Mouse (Mus musculus) layer of hippocampus, postnatal 14 days (tissue): ENCODE measurements around the gene Pax7. TPM values are rescaled to one million over a fixed set of nuclear protein-coding genes. Genes with fewer than 3 reads are reported as not detected.
A peak's percentile ranks its signal among the peaks of the same experiment; 100 is the strongest.

Source experiments
- DNase-seq, 2 experiments: peaks; one replicate each; pipeline ENCODE4 v3.0.0; 2021 to 2022; ENCODE audit warnings: low spot score in 2 of 2, mixed read lengths in 1 of 2
- long read RNA-seq, 2 experiments: library from polyadenylated mRNA; stranded (forward); transcript quantifications; one replicate each; pipeline ENCODE4 v2.0.0; 2021
- total RNA-seq, 2 experiments: library from RNA; stranded (reverse); gene quantifications; 2 replicates each; pipeline ENCODE4 v1.2.3; 2021

Pax7 gene
- under 1 TPM in 1 of 2 experiments, not detected in 1; 0.07 TPM for total RNA-seq
- long read RNA-seq, experiment 1 = 0 reads
- long read RNA-seq, experiment 2 = 0 reads

- DNase-seq = no peak
Measured at GRCm38 (mm10) chr4:139833036-139833634, at the start of gene Pax7. Gene Pax7 (minus strand): TSS chr4:139833528.

- DNase-seq = no peak
Measured at GRCm38 (mm10) chr4:139881796-139882195, 48.5 kb upstream of the Pax7 start.

GRCm38 (mm10) chr4:139879324-139879723 lies 46.0 kb upstream of the Pax7 start:
- no peak for DNase-seq

GRCm38 (mm10) chr4:139878443-139878842 lies 45.1 kb upstream of the Pax7 start:
- DNase-seq = peak; percentile 23 to 29

GRCm38 (mm10) chr4:139877269-139877668 lies 43.9 kb upstream of the Pax7 start:
- peak; percentile 73 to 79 for DNase-seq

- peak; percentile 50 to 66 for DNase-seq
Measured at GRCm38 (mm10) chr4:139872595-139872994, 39.3 kb upstream of the Pax7 start.

- no peak for DNase-seq
Measured at GRCm38 (mm10) chr4:139871699-139872098, 38.4 kb upstream of the Pax7 start.

- DNase-seq = no peak
Measured at GRCm38 (mm10) chr4:139863218-139863617, 29.9 kb upstream of the Pax7 start.

- DNase-seq = peak; percentile 84 to 85
Measured at GRCm38 (mm10) chr4:139858635-139859176, 25.4 kb upstream of the Pax7 start.

GRCm38 (mm10) chr4:139852219-139853035 lies 19.1 kb upstream of the Pax7 start:
- DNase-seq = no peak

- no peak for DNase-seq
Measured at GRCm38 (mm10) chr4:139851387-139851786, 18.1 kb upstream of the Pax7 start.

GRCm38 (mm10) chr4:139850547-139851170 lies 17.3 kb upstream of the Pax7 start:
- no peak for DNase-seq

- DNase-seq = no peak
Measured at GRCm38 (mm10) chr4:139843456-139843855, 10.1 kb upstream of the Pax7 start.

GRCm38 (mm10) chr4:139842919-139843318 lies 9.6 kb upstream of the Pax7 start:
- DNase-seq = no peak

- DNase-seq = no peak
Measured at GRCm38 (mm10) chr4:139840939-139841500, 7.7 kb upstream of the Pax7 start.

- no peak for DNase-seq
Measured at GRCm38 (mm10) chr4:139840442-139840841, 7.1 kb upstream of the Pax7 start.

GRCm38 (mm10) chr4:139836681-139837080 lies 3.4 kb upstream of the Pax7 start:
- no peak for DNase-seq

GRCm38 (mm10) chr4:139836196-139836595 lies 2.9 kb upstream of the Pax7 start:
- no peak for DNase-seq

GRCm38 (mm10) chr4:139833817-139834401 lies 581 bp upstream of the Pax7 start:
- DNase-seq = no peak

- DNase-seq = no peak
Measured at GRCm38 (mm10) chr4:139832281-139833035, 870 bp downstream of the Pax7 start.
